ENCODE assay signal across 11 mouse cellular contexts in genomic region chr19:3907876-3908660, GRCm38 (mm10). TPM values are rescaled to one million over a fixed set of nuclear protein-coding genes. Genes with fewer than 3 reads are reported as not detected.
DNase-seq lines count a peak whose midpoint lies in the region; ATAC-seq and TF ChIP-seq lines count a peak whose summit lies in the region.
"Had no signal": no experiment of that assay in that cellular context is flagged by ENCODE, and none has a peak within 500 bp of the region (broad histone marks: within the 10 kb centered on the region; RNA-seq: fewer than 3 reads in every experiment).

No protein-coding gene starts in this region.

- no peak overlapping the region for H3K4me3 ChIP-seq in forebrain, postnatal 0 days (ENCODE audit: low read depth, low read length)
- no peak overlapping the region for H3K4me3 ChIP-seq in forebrain, embryonic 10.5 days
- H3K4me3 ChIP-seq in lung, embryonic 14.5 days (ENCODE audit: low read depth, low read length), result no peak overlapping the region; the same call in 1 of the 2 replicates
- peak overlapping the region; percentile 74 for H3K4me3 ChIP-seq in kidney, postnatal 0 days (replicated peaks; ENCODE audit: low read depth, low read length)
- 0 out of 2 replicates have a peak overlapping the region, but pooled peaks have one; percentile 44 for H3K4me3 ChIP-seq in neural tube, embryonic 13.5 days

- H3K4me1 ChIP-seq in forebrain, postnatal 0 days (ENCODE audit: insufficient read depth), result peaks cover 11% of the 10 kb centered on the region; the same call in 1 of the 2 replicates
- peaks cover 57% of the 10 kb centered on the region for H3K4me1 ChIP-seq in forebrain, embryonic 10.5 days
- H3K4me1 ChIP-seq in lung, embryonic 14.5 days (ENCODE audit: insufficient read depth), result peaks cover 25% of the 10 kb centered on the region
- peaks cover 29% of the 10 kb centered on the region for H3K4me1 ChIP-seq in kidney, postnatal 0 days (replicated peaks; ENCODE audit: insufficient read depth, low read length)
- peaks cover 45% of the 10 kb centered on the region for H3K4me1 ChIP-seq in neural tube, embryonic 13.5 days (replicated peaks)

- no peak overlapping the region for H3K27ac ChIP-seq in forebrain, postnatal 0 days (ENCODE audit: low read depth, low read length)
- H3K27ac ChIP-seq in forebrain, embryonic 10.5 days, result no peak overlapping the region
- no peak overlapping the region for H3K27ac ChIP-seq in lung, embryonic 14.5 days (ENCODE audit: low read depth)
- H3K27ac ChIP-seq in kidney, postnatal 0 days, result no peak overlapping the region
- no peak overlapping the region for H3K27ac ChIP-seq in neural tube, embryonic 13.5 days (replicated peaks)

- no peak for ATAC-seq in forebrain, postnatal 0 days
- ATAC-seq in lung, embryonic 14.5 days (ENCODE audit: insufficient read depth), result no peak
- no peak for ATAC-seq in kidney, postnatal 0 days (replicated peaks; ENCODE audit: low FRiP score, low read depth)
- no peak for ATAC-seq in neural tube, embryonic 13.5 days (ENCODE audit: low read depth)
- no peak for ATAC-seq in erythroblast, adult 5-6 weeks (replicated peaks; ENCODE audit: low FRiP score, poor library complexity, severe bottlenecking)

- TF ChIP-seq CTCF in forebrain, postnatal 0 days (IDR thresholded peaks at IDR 0.05; ENCODE audit: low read depth), result no peak
- no peak for TF ChIP-seq CTCF in lung, embryonic 14.5 days (IDR thresholded peaks at IDR 0.05; ENCODE audit: low read depth)
- TF ChIP-seq CTCF in kidney, postnatal 0 days (IDR thresholded peaks at IDR 0.05; ENCODE audit: low read depth), result no peak

- H3K27me3 ChIP-seq in forebrain, postnatal 0 days (ENCODE audit: insufficient read depth, low read length), result no peaks in the 10 kb centered on the region
- H3K27me3 ChIP-seq in forebrain, embryonic 10.5 days (ENCODE audit: poor library complexity, severe bottlenecking), result peaks cover 14% of the 10 kb centered on the region
- H3K27me3 ChIP-seq in lung, embryonic 14.5 days (ENCODE audit: insufficient read depth, low read length), result no peaks in the 10 kb centered on the region
- no peaks in the 10 kb centered on the region for H3K27me3 ChIP-seq in kidney, postnatal 0 days (ENCODE audit: insufficient read depth, low read length)
- H3K27me3 ChIP-seq in neural tube, embryonic 13.5 days, result no peaks in the 10 kb centered on the region

- H3K9ac ChIP-seq in forebrain, postnatal 0 days, result no peak overlapping the region
- H3K9ac ChIP-seq in lung, embryonic 14.5 days, result peak overlapping the region; percentile 72; the same call in 1 of the 2 replicates
- H3K9ac ChIP-seq in kidney, postnatal 0 days (ENCODE audit: low read depth, low read length), result 0 out of 2 replicates have a peak overlapping the region, but pooled peaks have one; percentile 71
- no peak overlapping the region for H3K9ac ChIP-seq in neural tube, embryonic 13.5 days

- H3K9me3 ChIP-seq in forebrain, postnatal 0 days (ENCODE audit: low read length), result no peaks in the 10 kb centered on the region
- no peaks in the 10 kb centered on the region for H3K9me3 ChIP-seq in forebrain, embryonic 10.5 days
- H3K9me3 ChIP-seq in lung, embryonic 14.5 days (ENCODE audit: low read depth, low read length), result no peaks in the 10 kb centered on the region
- no peaks in the 10 kb centered on the region for H3K9me3 ChIP-seq in kidney, postnatal 0 days (replicated peaks; ENCODE audit: low read length)
- H3K9me3 ChIP-seq in neural tube, embryonic 13.5 days, result no peaks in the 10 kb centered on the region

- WGBS in forebrain, postnatal 0 days, result 78% methylated on average over 8 of the region's 8 CpGs
- 87% methylated on average over 8 of the region's 8 CpGs for WGBS in forebrain, embryonic 10.5 days
- WGBS in lung, embryonic 14.5 days, result 70% methylated on average over 8 of the region's 8 CpGs
- WGBS in kidney, postnatal 0 days, result 68% methylated on average over 8 of the region's 8 CpGs
- WGBS in neural tube, embryonic 13.5 days, result 82% methylated on average over 8 of the region's 8 CpGs

- no peak for DNase-seq in forebrain, postnatal 0 days
- DNase-seq in forebrain, embryonic 10.5 days (ENCODE audit: extremely low spot score, low spot score), result no peak
- DNase-seq in lung, embryonic 14.5 days, result no peak
- DNase-seq in lung, postnatal 14 days, result no peak
- DNase-seq in kidney, postnatal 0 days (ENCODE audit: low spot score), result no peak
- no peak for DNase-seq in cerebellum, adult 11 months

- peaks cover 25% of the 10 kb centered on the region for H3K36me3 ChIP-seq in forebrain, postnatal 0 days (ENCODE audit: insufficient read depth)
- peaks cover 41% of the 10 kb centered on the region for H3K36me3 ChIP-seq in forebrain, embryonic 10.5 days (replicated peaks)
- H3K36me3 ChIP-seq in lung, embryonic 14.5 days (ENCODE audit: insufficient read depth), result peaks cover 51% of the 10 kb centered on the region
- H3K36me3 ChIP-seq in kidney, postnatal 0 days (ENCODE audit: insufficient read depth, low read length), result peaks cover 35% of the 10 kb centered on the region
- H3K36me3 ChIP-seq in neural tube, embryonic 13.5 days, result peaks cover 32% of the 10 kb centered on the region

- peak overlapping the region; percentile 78 for H3K4me2 ChIP-seq in forebrain, postnatal 0 days (ENCODE audit: low read depth)
- peak overlapping the region; percentile 92 for H3K4me2 ChIP-seq in lung, embryonic 14.5 days
- peak overlapping the region; percentile 84 for H3K4me2 ChIP-seq in kidney, postnatal 0 days (ENCODE audit: low read length)
- H3K4me2 ChIP-seq in neural tube, embryonic 13.5 days, result peak overlapping the region; percentile 64

RNA-seq across cellular contexts. Expression of gene Tcirg1, which starts 1.1 kb away (rescaled TPM):
- 21.4 and 23.5 TPM in 2 replicates for total RNA-seq in forebrain, postnatal 0 days (2014; rRNA removed)
- polyA plus RNA-seq in forebrain, postnatal 0 days (2015; fragmentation: Nextera tagmentation; extraction: Ambion mirVana), result 9.3 and 9.9 TPM in 2 replicates
- 17.2 and 17.9 TPM in 2 replicates for polyA plus RNA-seq in forebrain, embryonic 10.5 days (2016; fragmentation: Nextera tagmentation; extraction: Ambion mirVana)
- polyA plus RNA-seq in lung, embryonic 14.5 days (2014; fragmentation: Nextera tagmentation; extraction: Ambion mirVana), result 31.7 and 36.0 TPM in 2 replicates
- 31.4 and 33.0 TPM in 2 replicates for polyA plus RNA-seq in kidney, postnatal 0 days (2015; fragmentation: Nextera tagmentation; extraction: Ambion mirVana)
- polyA plus RNA-seq in neural tube, embryonic 13.5 days (2015; fragmentation: Nextera tagmentation; extraction: Ambion mirVana), result 18.4 and 18.9 TPM in 2 replicates
- total RNA-seq in erythroblast, adult 5-6 weeks (2015; ENCODE audit: low replicate concordance), result 41.2 and 46.3 TPM in 2 replicates
- 22.2 and 37.2 TPM in 2 replicates for total RNA-seq in erythroblast, adult 5-6 weeks (2017; ENCODE audit: low replicate concordance)

RNA-seq across cellular contexts. Expression of gene Ndufs8, which starts 4.5 kb away (rescaled TPM):
- total RNA-seq in forebrain, postnatal 0 days (2014; rRNA removed), result 137 and 148 TPM in 2 replicates
- polyA plus RNA-seq in forebrain, postnatal 0 days (2015; fragmentation: Nextera tagmentation; extraction: Ambion mirVana), result 261 and 281 TPM in 2 replicates
- 226 and 228 TPM in 2 replicates for polyA plus RNA-seq in forebrain, embryonic 10.5 days (2016; fragmentation: Nextera tagmentation; extraction: Ambion mirVana)
- polyA plus RNA-seq in lung, embryonic 14.5 days (2014; fragmentation: Nextera tagmentation; extraction: Ambion mirVana), result 326 and 335 TPM in 2 replicates
- polyA plus RNA-seq in kidney, postnatal 0 days (2015; fragmentation: Nextera tagmentation; extraction: Ambion mirVana), result 417 and 423 TPM in 2 replicates
- polyA plus RNA-seq in neural tube, embryonic 13.5 days (2015; fragmentation: Nextera tagmentation; extraction: Ambion mirVana), result 286 and 302 TPM in 2 replicates
- total RNA-seq in erythroblast, adult 5-6 weeks (2015; ENCODE audit: low replicate concordance), result 55.8 and 64.4 TPM in 2 replicates
- total RNA-seq in erythroblast, adult 5-6 weeks (2017; ENCODE audit: low replicate concordance), result 11.0 and 14.0 TPM in 2 replicates

RNA-seq across cellular contexts. Expression of gene Aldh3b1, which starts 21.5 kb away (rescaled TPM):
- 1.7 and 4.2 TPM in 2 replicates for total RNA-seq in forebrain, postnatal 0 days (2014; rRNA removed)
- 3.6 and 4.1 TPM in 2 replicates for polyA plus RNA-seq in forebrain, postnatal 0 days (2015; fragmentation: Nextera tagmentation; extraction: Ambion mirVana)
- 0.36 and 0.58 TPM in 2 replicates for polyA plus RNA-seq in forebrain, embryonic 10.5 days (2016; fragmentation: Nextera tagmentation; extraction: Ambion mirVana)
- polyA plus RNA-seq in lung, embryonic 14.5 days (2014; fragmentation: Nextera tagmentation; extraction: Ambion mirVana), result 3.0 and 3.6 TPM in 2 replicates
- 3.8 and 3.9 TPM in 2 replicates for polyA plus RNA-seq in kidney, postnatal 0 days (2015; fragmentation: Nextera tagmentation; extraction: Ambion mirVana)
- 1.9 and 2.2 TPM in 2 replicates for polyA plus RNA-seq in neural tube, embryonic 13.5 days (2015; fragmentation: Nextera tagmentation; extraction: Ambion mirVana)
- total RNA-seq in erythroblast, adult 5-6 weeks (2015; ENCODE audit: low replicate concordance), result 4.4 and 10.6 TPM in 2 replicates
- 10.9 and 18.4 TPM in 2 replicates for total RNA-seq in erythroblast, adult 5-6 weeks (2017; ENCODE audit: low replicate concordance)

RNA-seq across cellular contexts. Expression of gene Unc93b1, which starts 26.9 kb away (rescaled TPM):
- total RNA-seq in forebrain, postnatal 0 days (2014; rRNA removed), result 8.6 and 10.8 TPM in 2 replicates
- 10.6 and 13.2 TPM in 2 replicates for polyA plus RNA-seq in forebrain, postnatal 0 days (2015; fragmentation: Nextera tagmentation; extraction: Ambion mirVana)
- 4.6 and 4.9 TPM in 2 replicates for polyA plus RNA-seq in forebrain, embryonic 10.5 days (2016; fragmentation: Nextera tagmentation; extraction: Ambion mirVana)
- polyA plus RNA-seq in lung, embryonic 14.5 days (2014; fragmentation: Nextera tagmentation; extraction: Ambion mirVana), result 13.3 and 14.8 TPM in 2 replicates
- polyA plus RNA-seq in kidney, postnatal 0 days (2015; fragmentation: Nextera tagmentation; extraction: Ambion mirVana), result 24.2 and 25.5 TPM in 2 replicates
- 11.8 and 13.5 TPM in 2 replicates for polyA plus RNA-seq in neural tube, embryonic 13.5 days (2015; fragmentation: Nextera tagmentation; extraction: Ambion mirVana)
- 25.1 and 47.1 TPM in 2 replicates for total RNA-seq in erythroblast, adult 5-6 weeks (2015; ENCODE audit: low replicate concordance)
- total RNA-seq in erythroblast, adult 5-6 weeks (2017; ENCODE audit: low replicate concordance), result 34.2 and 50.3 TPM in 2 replicates

RNA-seq across cellular contexts. Expression of gene Aldh3b3, which starts 50.4 kb away (rescaled TPM):
- total RNA-seq in forebrain, postnatal 0 days (2014; rRNA removed), result not detected in 2 replicates
- polyA plus RNA-seq in forebrain, postnatal 0 days (2015; fragmentation: Nextera tagmentation; extraction: Ambion mirVana), result not detected in 2 replicates
- polyA plus RNA-seq in forebrain, embryonic 10.5 days (2016; fragmentation: Nextera tagmentation; extraction: Ambion mirVana), result not detected in 2 replicates
- not detected in 2 replicates for polyA plus RNA-seq in lung, embryonic 14.5 days (2014; fragmentation: Nextera tagmentation; extraction: Ambion mirVana)
- polyA plus RNA-seq in kidney, postnatal 0 days (2015; fragmentation: Nextera tagmentation; extraction: Ambion mirVana), result 0.07 TPM in 1 of 2 replicates, not detected in the other
- polyA plus RNA-seq in neural tube, embryonic 13.5 days (2015; fragmentation: Nextera tagmentation; extraction: Ambion mirVana), result not detected in 2 replicates
- total RNA-seq in erythroblast, adult 5-6 weeks (2015; ENCODE audit: low replicate concordance), result 1.7 TPM in 1 of 2 replicates, not detected in the other
- 4.9 TPM in 1 of 2 replicates, not detected in the other for total RNA-seq in erythroblast, adult 5-6 weeks (2017; ENCODE audit: low replicate concordance)
- total RNA-seq: layer of hippocampus, adult 18-20 months had no signal
- polyA plus RNA-seq: forebrain, embryonic 11.5 days; small intestine, adult 2 months had no signal

Comparison
In these comparisons a context has a peak if more than half of its experiments do, and no peak if none do; other contexts are left out.
1. H3K4me3 ChIP-seq: peak in kidney, postnatal 0 days (single experiment) and neural tube, embryonic 13.5 days (single experiment); none in forebrain, postnatal 0 days (single experiment), forebrain, embryonic 10.5 days (single experiment) and lung, embryonic 14.5 days (single experiment).
2. H3K9ac ChIP-seq: peak in lung, embryonic 14.5 days (single experiment) and kidney, postnatal 0 days (single experiment); none in forebrain, postnatal 0 days (single experiment) and neural tube, embryonic 13.5 days (single experiment).
3. Peak in every context shown above with its lines, with median percentiles within 50 percentile points of each other: H3K4me2 ChIP-seq.